Mouse (Mus musculus): ENCODE measurements around the gene Gcn1l1.

DNA sequence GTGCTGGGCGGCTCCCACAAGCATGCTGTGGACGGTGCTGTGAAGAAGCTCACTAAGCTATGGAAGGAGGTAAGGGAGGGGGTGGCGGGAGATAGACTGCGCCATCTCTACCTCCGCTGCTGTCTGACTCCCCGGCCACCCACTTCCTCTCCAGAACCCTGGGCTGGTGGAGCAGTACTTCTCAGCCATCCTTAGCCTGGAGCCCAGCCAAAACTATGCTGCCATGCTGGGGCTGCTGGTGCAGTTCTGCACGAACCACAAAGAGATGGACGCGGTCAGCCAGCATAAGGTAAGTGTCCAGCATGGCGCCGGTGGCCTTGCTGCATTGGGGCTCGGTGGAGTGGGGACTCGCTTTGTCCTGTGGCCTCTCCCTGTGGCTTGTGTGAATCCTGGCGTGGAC, 13.9 kb downstream of the Gcn1l1 start:
- TF ChIP-seq CTCF (IDR thresholded peaks at IDR 0.05; ENCODE audit: borderline replicate concordance, insufficient read depth, low read depth, low read length): no peak
- TF ChIP-seq POLR2A (IDR thresholded peaks at IDR 0.05; ENCODE audit: borderline replicate concordance, insufficient read depth, low read length): no peak
